Mouse (Mus musculus) myocyte (in vitro differentiated cells): ENCODE data around the gene Notch4. TPM values are rescaled to one million over a fixed set of nuclear protein-coding genes. Genes with fewer than 3 reads are reported as not detected.

Experiments
- H3K27me3 ChIP-seq: one replicate; pipeline ENCODE4 v1.6.1; 2011; ENCODE audit not compliant: control insufficient read depth, insufficient read depth, insufficient read length
- H3K36me3 ChIP-seq: one replicate; pipeline ENCODE4 v1.6.1; 2011; ENCODE audit not compliant: control insufficient read depth, insufficient read depth
- H3K4me2 ChIP-seq: one replicate; pipeline ENCODE4 v1.6.1; 2011; ENCODE audit warnings: low read depth, control low read depth
- H3K4me3 ChIP-seq: one replicate; pipeline ENCODE4 v1.5.1; 2011; ENCODE audit warnings: mild to moderate bottlenecking, control low read depth, moderate library complexity
- H3K79me2 ChIP-seq: one replicate; pipeline ENCODE4 v1.6.1; 2011; ENCODE audit not compliant: control insufficient read depth, insufficient read depth
- H3ac ChIP-seq: one replicate; pipeline ENCODE4 v1.6.1; 2011; ENCODE audit not compliant: control insufficient read depth, insufficient read length
- CEBPB ChIP-seq: IDR thresholded peaks from 2 replicates; pipeline ENCODE4 v1.6.1; 2011; ENCODE audit warnings: mild to moderate bottlenecking, moderate library complexity; ENCODE audit not compliant: poor library complexity, insufficient read depth, severe bottlenecking
- E2F4 ChIP-seq: IDR thresholded peaks from one replicate; pipeline ENCODE4 v1.6.1; 2011; ENCODE audit warnings: mild to moderate bottlenecking, control low read depth, moderate library complexity; ENCODE audit not compliant: insufficient read depth
- MAX ChIP-seq: IDR thresholded peaks from one replicate; pipeline ENCODE4 v1.6.1; 2011; ENCODE audit warnings: low read depth, mild to moderate bottlenecking, control low read depth
- MYOD1 ChIP-seq, 3 experiments: IDR thresholded peaks; one replicate each; pipeline ENCODE4 v1.6.1; 2011; ENCODE audit warnings: control low read depth in 2 of 3, low read depth in 2 of 3, mild to moderate bottlenecking in 2 of 3, moderate library complexity in 1 of 3; ENCODE audit not compliant: insufficient read length in 2 of 3, control insufficient read depth in 1 of 3
- MYOG ChIP-seq, 3 experiments: IDR thresholded peaks; one replicate each; pipeline ENCODE4 v1.6.1; 2011; ENCODE audit warnings: control low read depth in 2 of 3, low read depth in 2 of 3, mild to moderate bottlenecking in 2 of 3; ENCODE audit not compliant: insufficient read length in 2 of 3, control insufficient read depth in 1 of 3, insufficient read depth in 1 of 3
- POLR2A ChIP-seq: IDR thresholded peaks from one replicate; pipeline ENCODE4 v1.6.1; 2011; ENCODE audit warnings: low read depth, mild to moderate bottlenecking, control low read depth, moderate library complexity; ENCODE audit not compliant: insufficient read length
- POLR2AphosphoS2 ChIP-seq: IDR thresholded peaks from one replicate; pipeline ENCODE4 v1.6.1; 2011; ENCODE audit warnings: low read depth, control low read depth; ENCODE audit not compliant: insufficient read length
- REST ChIP-seq: IDR thresholded peaks from one replicate; pipeline ENCODE4 v1.6.1; 2011; ENCODE audit warnings: mild to moderate bottlenecking, control low read depth, moderate library complexity; ENCODE audit not compliant: insufficient read depth, insufficient read length
- SRF ChIP-seq: IDR thresholded peaks from one replicate; pipeline ENCODE4 v1.6.1; 2011; ENCODE audit warnings: low read depth; ENCODE audit not compliant: control insufficient read depth, insufficient read length
- TCF12 ChIP-seq: IDR thresholded peaks from one replicate; pipeline ENCODE4 v1.6.1; 2011; ENCODE audit warnings: mild to moderate bottlenecking, control low read depth; ENCODE audit not compliant: poor library complexity, insufficient read depth, severe bottlenecking
- TCF3 ChIP-seq: IDR thresholded peaks from one replicate; pipeline ENCODE4 v1.6.1; 2011; ENCODE audit warnings: low read depth, control low read depth; ENCODE audit not compliant: insufficient read length
- USF1 ChIP-seq: IDR thresholded peaks from one replicate; pipeline ENCODE4 v1.6.1; 2011; ENCODE audit warnings: low read depth, mild to moderate bottlenecking, control low read depth, moderate library complexity
- polyA plus RNA-seq: library from polyadenylated mRNA; unstranded; fragments of >200 nt; fragmentation: generic; extraction: Trizol; gene quantifications from one replicate; pipeline ENCODE4 v1.2.1, GENCODE M21; 2012; ENCODE audit warnings: missing spikeins

Notch4 gene
- polyA plus RNA-seq, 1 experiment = 0.31 TPM

- Histone ChIP-seq H3K36me3 (no peaks in the 10 kb centered on the region), H3ac (no peak overlapping the region), H3K4me3 (no peak overlapping the region), H3K27me3 (peaks cover 9% of the 10 kb centered on the region), H3K4me2 (no peak overlapping the region), H3K79me2 (no peaks in the 10 kb centered on the region)
- TF ChIP-seq MYOD1 (IDR thresholded peaks at IDR 0.05; ENCODE audit: control insufficient read depth in 1 of 3, insufficient read length in 2 of 3, low read depth in 2 of 3) (no peak), TCF12 (no peak), MYOG (IDR thresholded peaks at IDR 0.05; ENCODE audit: control insufficient read depth in 1 of 3, insufficient read depth in 1 of 3, insufficient read length in 2 of 3, low read depth in 2 of 3) (no peak), E2F4 (no peak), TCF3 (no peak), USF1 (no peak), SRF (no peak), MAX (no peak), POLR2AphosphoS2 (no peak), REST (no peak), CEBPB (no peak), POLR2A (no peak)
These were observed 19.8 kb downstream of the Notch4 start for GRCm38 (mm10) chr17:34583819-34584218.

DNA sequence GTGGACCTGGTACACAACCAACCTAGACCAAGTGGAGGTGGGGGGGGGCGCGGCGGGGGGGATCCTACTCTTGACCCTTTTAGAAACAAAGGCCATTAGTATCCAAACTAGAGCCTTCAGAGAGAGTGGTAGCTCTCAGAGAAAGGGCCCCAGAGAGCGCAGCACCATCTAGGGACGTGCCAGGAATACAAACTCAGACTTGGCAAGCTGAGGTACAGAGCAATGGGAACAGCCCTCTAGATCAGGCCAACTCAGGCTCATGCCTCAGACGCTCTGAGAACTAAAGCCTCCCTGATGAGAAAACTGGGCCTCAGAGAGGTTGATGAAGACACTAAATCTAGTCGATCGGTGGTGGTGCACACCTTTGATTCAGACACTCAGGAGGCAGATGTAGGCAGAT lies 21.1 kb downstream of the Notch4 start:
- H3K4me3 ChIP-seq = no peak overlapping the region
- H3K79me2 ChIP-seq = no peaks in the 10 kb centered on the region
- H3ac ChIP-seq = no peak overlapping the region
- H3K36me3 ChIP-seq = no peaks in the 10 kb centered on the region
- H3K27me3 ChIP-seq = peaks cover 9% of the 10 kb centered on the region
- TF ChIP-seq REST = no peak
- no peak for TF ChIP-seq MYOD1 (IDR thresholded peaks at IDR 0.05; ENCODE audit: control insufficient read depth in 1 of 3, insufficient read length in 2 of 3, low read depth in 2 of 3)
- TF ChIP-seq USF1 = no peak
- TF ChIP-seq POLR2A = no peak
- TF ChIP-seq TCF12 = no peak
- TF ChIP-seq E2F4 = no peak
- TF ChIP-seq MAX = no peak
- no peak overlapping the region for H3K4me2 ChIP-seq

DNA sequence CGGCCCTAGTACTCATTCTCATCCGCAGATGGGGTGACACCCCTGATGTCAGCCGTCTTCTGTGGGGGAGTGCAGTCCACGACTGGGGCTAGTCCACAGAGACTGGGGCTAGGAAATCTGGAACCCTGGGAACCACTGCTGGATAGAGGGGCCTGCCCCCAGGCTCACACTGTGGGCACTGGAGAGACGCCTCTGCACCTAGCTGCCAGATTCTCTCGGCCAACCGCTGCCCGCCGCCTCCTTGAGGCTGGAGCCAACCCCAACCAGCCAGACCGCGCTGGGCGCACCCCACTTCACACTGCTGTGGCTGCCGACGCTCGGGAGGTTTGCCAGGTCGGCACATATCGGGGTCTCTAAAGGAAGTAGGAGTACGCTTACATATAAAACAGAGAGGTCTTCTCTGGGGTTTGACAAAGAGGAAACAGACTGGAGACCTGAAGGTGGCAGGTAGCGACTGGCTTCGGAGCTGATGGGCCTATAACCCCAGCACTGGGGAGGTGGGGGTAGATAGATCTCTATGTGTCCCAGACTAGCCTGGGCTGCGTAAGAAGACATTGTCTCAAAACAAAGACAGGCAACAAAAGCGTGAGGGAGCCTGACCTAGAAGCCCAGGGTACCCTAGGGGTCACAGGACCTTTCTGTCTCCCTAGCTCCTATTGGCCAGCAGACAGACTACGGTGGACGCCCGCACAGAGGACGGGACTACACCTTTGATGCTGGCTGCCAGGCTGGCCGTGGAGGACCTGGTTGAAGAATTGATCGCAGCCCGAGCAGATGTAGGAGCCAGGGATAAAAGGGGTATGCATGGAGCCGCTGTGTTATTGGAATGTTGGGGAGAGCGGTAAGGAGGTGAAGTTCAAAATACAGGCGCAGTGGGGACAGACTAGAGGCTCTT lies 22.1 kb downstream of the Notch4 start:
- Histone ChIP-seq H3K36me3 (no peaks in the 10 kb centered on the region), H3K4me3 (peak overlapping the region; percentile 46), H3K27me3 (peaks cover 3% of the 10 kb centered on the region), H3K4me2 (peak overlapping the region; percentile 100), H3ac (peak overlapping the region; percentile 46), H3K79me2 (no peaks in the 10 kb centered on the region)
- no peak for TF ChIP-seq SRF
- TF ChIP-seq MYOD1 (IDR thresholded peaks at IDR 0.05; ENCODE audit: control insufficient read depth in 1 of 3, insufficient read length in 2 of 3, low read depth in 2 of 3) = no peak
- TF ChIP-seq TCF12 = no peak
- TF ChIP-seq REST = no peak
- TF ChIP-seq MYOG (IDR thresholded peaks at IDR 0.05; ENCODE audit: control insufficient read depth in 1 of 3, insufficient read depth in 1 of 3, insufficient read length in 2 of 3, low read depth in 2 of 3) = no peak
- TF ChIP-seq POLR2A = no peak
- no peak for TF ChIP-seq MAX
- TF ChIP-seq TCF3 = no peak
- TF ChIP-seq POLR2AphosphoS2 = no peak
- TF ChIP-seq CEBPB = no peak
- TF ChIP-seq USF1 = no peak
- TF ChIP-seq E2F4 = no peak

DNA sequence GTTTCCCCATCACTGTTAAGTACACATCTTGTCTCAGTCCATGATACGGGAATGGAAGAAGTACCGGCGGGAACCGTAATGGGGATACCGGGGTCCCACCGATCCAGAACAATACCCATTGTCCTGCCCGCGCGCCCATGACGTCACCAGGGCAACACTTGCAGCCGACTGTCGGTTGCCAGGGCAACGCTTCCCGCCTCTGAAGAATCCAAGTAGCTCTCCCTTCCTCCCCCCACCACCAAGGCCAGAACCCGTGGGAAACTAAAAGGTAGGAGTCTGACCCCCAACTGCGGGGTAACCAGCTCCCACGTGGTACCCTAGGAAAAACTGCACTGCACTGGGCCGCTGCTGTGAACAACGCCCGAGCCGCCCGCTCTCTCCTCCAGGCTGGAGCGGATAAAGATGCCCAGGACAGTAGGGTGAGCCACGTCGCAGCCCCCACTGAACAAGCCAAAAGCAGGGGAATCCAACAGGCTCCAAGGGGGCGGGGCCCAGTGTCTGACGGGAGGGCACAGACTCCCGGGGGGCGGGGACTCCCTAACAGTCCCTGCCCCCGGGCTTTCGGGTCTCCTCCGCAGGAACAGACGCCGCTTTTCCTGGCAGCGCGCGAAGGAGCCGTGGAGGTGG lies 22.8 kb downstream of the Notch4 start:
- H3K36me3 ChIP-seq = no peaks in the 10 kb centered on the region
- H3ac ChIP-seq = peak overlapping the region; percentile 46
- H3K4me2 ChIP-seq = peak overlapping the region; percentile 100
- TF ChIP-seq CEBPB (no peak), POLR2AphosphoS2 (peak; percentile 40), E2F4 (no peak), TCF3 (no peak)
- no peaks in the 10 kb centered on the region for H3K79me2 ChIP-seq
- no peaks in the 10 kb centered on the region for H3K27me3 ChIP-seq
- peak overlapping the region; percentile 46 for H3K4me3 ChIP-seq

GRCm38 (mm10) chr17:34587423-34587811 lies 23.3 kb downstream of the Notch4 start:
- H3ac ChIP-seq = peak overlapping the region; percentile 46
- peak overlapping the region; percentile 46 for H3K4me3 ChIP-seq
- H3K36me3 ChIP-seq = no peaks in the 10 kb centered on the region
- no peaks in the 10 kb centered on the region for H3K27me3 ChIP-seq
- peak overlapping the region; percentile 100 for H3K4me2 ChIP-seq
- H3K79me2 ChIP-seq = no peaks in the 10 kb centered on the region
- TF ChIP-seq MYOG (IDR thresholded peaks at IDR 0.05; ENCODE audit: control insufficient read depth in 1 of 3, insufficient read depth in 1 of 3, insufficient read length in 2 of 3, low read depth in 2 of 3) (peak in 2 of 3 experiments; percentile 6 to 24), TCF12 (no peak), SRF (peak; percentile 34), CEBPB (no peak), POLR2A (peak; percentile 97), USF1 (no peak), E2F4 (no peak), TCF3 (no peak), POLR2AphosphoS2 (peak; percentile 99), MAX (no peak), MYOD1 (IDR thresholded peaks at IDR 0.05; ENCODE audit: control insufficient read depth in 1 of 3, insufficient read length in 2 of 3, low read depth in 2 of 3) (peak in 1 of 3 experiments; percentile 3), REST (no peak)
